Comparison of ENCODE assay signal across 20 mouse cellular contexts in genomic region chr2:17887699-17888098, GRCm38 (mm10).
A peak's percentile ranks its signal among the peaks of the same experiment; 100 is the strongest.
DNase-seq lines count a peak whose midpoint lies in the region; ATAC-seq and TF ChIP-seq lines count a peak whose summit lies in the region.
"Had no signal": no experiment of that assay in that cellular context is flagged by ENCODE, and none has a peak within 500 bp of the region (broad histone marks: within the 10 kb centered on the region; RNA-seq: fewer than 3 reads in every experiment).

No protein-coding gene starts in this region.

- TF ChIP-seq EP300 in heart, adult 2 months (IDR thresholded peaks at IDR 0.05; ENCODE audit: insufficient read depth, low read depth, low read length): no peak

- no peaks in the 10 kb centered on the region for H3K36me3 ChIP-seq in heart, adult 2 months (ENCODE audit: control insufficient read depth, insufficient read depth, low read length)
- no peaks in the 10 kb centered on the region for H3K36me3 ChIP-seq in heart, embryonic 12.5 days
- no peaks in the 10 kb centered on the region for H3K36me3 ChIP-seq in kidney, adult 2 months (ENCODE audit: control insufficient read depth, insufficient read depth, low read length)
- no peaks in the 10 kb centered on the region for H3K36me3 ChIP-seq in kidney, embryonic 16.5 days (ENCODE audit: insufficient read depth, low read length)
- H3K36me3 ChIP-seq: embryonic facial prominence, embryonic 15.5 days; forebrain, embryonic 10.5 days; hindbrain, embryonic 13.5 days had no signal

- peak overlapping the region; percentile 26; the same call in 1 of the 2 replicates for H3K27ac ChIP-seq in heart, adult 2 months
- H3K27ac ChIP-seq in heart, embryonic 12.5 days (ENCODE audit: poor library complexity, severe bottlenecking): no peak overlapping the region
- H3K27ac ChIP-seq in kidney, adult 2 months (ENCODE audit: insufficient read depth, low read depth, low read length): no peak overlapping the region
- no peak overlapping the region for H3K27ac ChIP-seq in kidney, embryonic 16.5 days (ENCODE audit: low read length)
- H3K27ac ChIP-seq: embryonic facial prominence, embryonic 15.5 days; gastrocnemius, adult 2 months; hindbrain, embryonic 13.5 days; hindbrain, postnatal 0 days had no signal

- no peak overlapping the region for H3K4me2 ChIP-seq in heart, embryonic 12.5 days
- H3K4me2 ChIP-seq in kidney, embryonic 16.5 days (replicated peaks; ENCODE audit: low read depth, low read length): no peak overlapping the region
- H3K4me2 ChIP-seq: embryonic facial prominence, embryonic 15.5 days; hindbrain, embryonic 13.5 days had no signal

- no peak for TF ChIP-seq CTCF in heart, adult 2 months (IDR thresholded peaks at IDR 0.05)
- TF ChIP-seq CTCF in kidney, adult 2 months (conservative IDR thresholded peaks at IDR 0.05; ENCODE audit: insufficient read depth, insufficient read length, low read depth, low read length): no peak

- H3K9me3 ChIP-seq in heart, embryonic 12.5 days (replicated peaks): peaks cover 6% of the 10 kb centered on the region; the same call in 1 of the 2 replicates
- H3K9me3 ChIP-seq in kidney, embryonic 16.5 days (ENCODE audit: low read length): no peaks in the 10 kb centered on the region
- H3K9me3 ChIP-seq: embryonic facial prominence, embryonic 15.5 days; forebrain, embryonic 10.5 days; hindbrain, embryonic 13.5 days had no signal

- intact Hi-C loops in heart, adult 2 months (cut with DNase I): loop anchor here (5.0 kb wide), 1 partner anchor 35 kb away; no protein-coding TSS in a partner anchor

- H3K9ac ChIP-seq in heart, adult 2 months (ENCODE audit: low read depth, low read length): no peak overlapping the region
- no peak overlapping the region for H3K9ac ChIP-seq in heart, embryonic 12.5 days
- no peak overlapping the region for H3K9ac ChIP-seq in kidney, embryonic 16.5 days (replicated peaks; ENCODE audit: low read length)
- H3K9ac ChIP-seq: embryonic facial prominence, embryonic 15.5 days; hindbrain, embryonic 13.5 days had no signal

- H3K79me2 ChIP-seq in heart, adult 2 months (replicated peaks; ENCODE audit: control insufficient read depth, insufficient read depth, low read length): no peaks in the 10 kb centered on the region

- H3K4me1 ChIP-seq in heart, adult 2 months (ENCODE audit: control insufficient read depth, insufficient read depth, low read length): peaks cover 3% of the 10 kb centered on the region
- no peaks in the 10 kb centered on the region for H3K4me1 ChIP-seq in heart, embryonic 12.5 days (replicated peaks)
- no peaks in the 10 kb centered on the region for H3K4me1 ChIP-seq in kidney, adult 2 months (ENCODE audit: control insufficient read depth, insufficient read depth, low read length)
- H3K4me1 ChIP-seq in kidney, embryonic 16.5 days (ENCODE audit: insufficient read depth, low read length): no peaks in the 10 kb centered on the region
- H3K4me1 ChIP-seq: embryonic facial prominence, embryonic 15.5 days; hindbrain, embryonic 13.5 days had no signal

- H3K27me3 ChIP-seq in heart, adult 2 months (ENCODE audit: control insufficient read depth, insufficient read depth, low read length): no peaks in the 10 kb centered on the region
- H3K27me3 ChIP-seq in heart, embryonic 12.5 days (replicated peaks): no peaks in the 10 kb centered on the region
- no peaks in the 10 kb centered on the region for H3K27me3 ChIP-seq in kidney, adult 2 months (replicated peaks; ENCODE audit: control insufficient read depth, insufficient read depth, low read length)
- no peaks in the 10 kb centered on the region for H3K27me3 ChIP-seq in kidney, embryonic 16.5 days (ENCODE audit: insufficient read depth, low read length)
- H3K27me3 ChIP-seq: embryonic facial prominence, embryonic 15.5 days; hindbrain, embryonic 13.5 days had no signal

- no peak for DNase-seq in heart, adult 2 months
- DNase-seq in kidney, adult 2 months: peak; percentile 30
- peak; percentile 12 for DNase-seq in kidney, postnatal 36 days
- no peak for DNase-seq in kidney, adult 18-20 months
- DNase-seq in heart, postnatal 4 days: peak; percentile 14
- DNase-seq: adrenal gland, postnatal 10 days; cerebellum, adult 11 months; cerebellum, adult 8-10 months; cerebellum, postnatal 14 days; embryo, embryonic 11 days; gastrocnemius, adult 2 months; gastrocnemius, postnatal 25 days had no signal

- no peak overlapping the region for H3K4me3 ChIP-seq in heart, adult 2 months
- no peak overlapping the region for H3K4me3 ChIP-seq in heart, embryonic 12.5 days
- no peak overlapping the region for H3K4me3 ChIP-seq in kidney, adult 2 months (ENCODE audit: insufficient read depth, low read depth, low read length)
- no peak overlapping the region for H3K4me3 ChIP-seq in kidney, embryonic 16.5 days (ENCODE audit: low read length)
- H3K4me3 ChIP-seq: embryonic facial prominence, embryonic 15.5 days; erythroblast, embryonic 14.5 days; forebrain, embryonic 10.5 days; gastrocnemius, adult 2 months; hindbrain, embryonic 13.5 days had no signal

- 47% methylated on average over 3 of the region's 3 CpGs for WGBS in heart, adult 2 months
- 64% methylated on average over 3 of the region's 3 CpGs for WGBS in heart, embryonic 12.5 days
- WGBS in kidney, adult 2 months: 62% methylated on average over 3 of the region's 3 CpGs
- WGBS in kidney, embryonic 16.5 days: 62% methylated on average over 3 of the region's 3 CpGs

- ATAC-seq in heart, embryonic 12.5 days (ENCODE audit: insufficient number of reproducible peaks, low FRiP score): no peak
- ATAC-seq in kidney, embryonic 16.5 days (ENCODE audit: low FRiP score, low TSS enrichment): no peak
- ATAC-seq: forebrain, embryonic 14.5 days; hindbrain, postnatal 0 days had no signal

- TF ChIP-seq POLR2A in heart, adult 2 months (IDR thresholded peaks at IDR 0.05; ENCODE audit: insufficient read depth, low read depth, low read length): no peak
- TF ChIP-seq POLR2A in kidney, adult 2 months (IDR thresholded peaks at IDR 0.05; ENCODE audit: low read depth, low read length): no peak

Comparison
In these comparisons a context has a peak if more than half of its experiments do, and no peak if none do; other contexts are left out.
1. DNase-seq: peak in kidney, adult 2 months (single experiment), kidney, postnatal 36 days (2 of 2) and heart, postnatal 4 days (single experiment); none in heart, adult 2 months (0 of 2) and kidney, adult 18-20 months (single experiment).